Mouse (Mus musculus): ENCODE measurements at regions not wholly inside any gene's neighbourhood (a gene's known extent, or its start where the extent isn't known, plus 50 kb on each side); places are given as distances from the start of the nearest gene placed in this dataset.
"Not testable (repeated sequence)": the region's sequence is repeated elsewhere in the genome, so short reads cannot be mapped to it uniquely, and the experiment has no call there.

DNA sequence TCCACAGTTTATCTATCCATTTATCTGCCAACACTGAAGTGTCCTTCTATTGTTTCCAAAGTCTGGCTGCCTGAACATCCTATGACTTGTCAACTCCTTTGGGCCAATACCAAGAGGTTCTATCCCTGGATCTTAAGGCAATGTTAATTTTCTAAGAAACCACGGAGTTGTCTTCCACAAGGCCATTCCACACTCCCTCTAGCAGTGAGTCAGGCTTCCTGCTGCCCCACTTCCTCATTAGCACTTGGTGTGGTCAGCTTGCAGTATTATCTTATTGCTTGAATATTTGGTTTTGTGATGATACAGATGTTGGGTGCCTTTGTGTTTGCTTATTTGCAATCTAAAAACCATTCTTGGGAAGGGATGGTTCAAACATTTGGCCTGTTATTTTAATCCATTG is 87.5 kb upstream of the Ppp2r2d start:
- no peak for DNase-seq (ENCODE audit: low spot score)

DNA sequence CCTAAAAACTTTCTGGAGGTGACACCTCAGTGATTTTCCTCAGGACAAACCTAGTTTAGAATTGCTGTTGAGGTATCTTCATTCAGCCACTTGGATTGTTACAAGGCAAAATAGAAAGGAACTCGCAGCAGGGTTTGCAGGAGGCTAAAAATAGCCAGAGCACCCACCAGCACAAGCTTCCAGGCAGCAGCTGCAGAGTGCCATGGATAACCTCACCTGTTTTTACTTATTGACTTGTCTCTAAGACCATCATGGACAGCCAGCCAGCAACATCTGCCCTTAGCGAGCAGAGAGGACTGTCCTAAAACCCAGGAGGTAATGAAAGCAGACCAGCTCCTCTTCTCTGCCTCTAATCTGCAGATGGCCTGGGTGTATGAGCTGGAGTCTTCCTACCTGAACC is 97.4 kb upstream of the Ppp2r2d start:
- no peak for DNase-seq (ENCODE audit: low spot score)

DNA sequence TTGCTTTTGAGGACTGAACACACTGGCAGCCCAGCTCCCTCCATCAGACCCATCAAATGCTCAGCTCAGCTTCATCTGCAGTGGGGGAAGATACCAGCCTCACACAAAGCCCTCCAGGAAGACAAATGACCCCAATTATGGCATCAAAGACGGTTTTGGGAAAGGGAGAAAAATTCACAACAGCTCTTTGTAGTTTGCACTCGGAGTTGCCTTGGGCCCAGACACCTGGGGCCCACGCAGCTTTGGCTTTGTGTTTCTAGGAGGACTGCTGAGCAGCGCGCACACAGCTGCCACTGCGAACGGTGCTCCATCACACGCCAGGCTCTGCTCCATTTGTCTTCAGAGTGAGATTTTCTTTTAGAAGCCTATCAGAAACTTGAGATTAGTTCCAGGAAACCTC is 99.3 kb upstream of the Ppp2r2d start:
- no peak for DNase-seq (ENCODE audit: low spot score)

DNA sequence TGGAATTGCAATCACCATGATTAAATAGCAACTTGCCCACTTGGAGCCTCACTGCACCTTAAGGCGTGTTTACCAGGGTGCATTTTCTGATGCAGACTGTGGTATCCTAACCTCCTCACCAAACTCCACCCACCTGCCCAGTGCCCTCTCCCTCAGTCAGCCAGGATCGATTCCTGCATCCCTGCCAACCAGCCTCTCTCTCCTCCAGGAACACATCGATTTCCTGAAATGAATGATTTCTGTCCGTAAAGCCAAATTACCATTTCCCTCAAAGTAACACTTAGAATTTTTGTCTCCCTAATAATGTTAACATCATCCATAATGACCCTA is 103.4 kb upstream of the Ppp2r2d start:
- DNase-seq (ENCODE audit: low spot score): no peak

DNA sequence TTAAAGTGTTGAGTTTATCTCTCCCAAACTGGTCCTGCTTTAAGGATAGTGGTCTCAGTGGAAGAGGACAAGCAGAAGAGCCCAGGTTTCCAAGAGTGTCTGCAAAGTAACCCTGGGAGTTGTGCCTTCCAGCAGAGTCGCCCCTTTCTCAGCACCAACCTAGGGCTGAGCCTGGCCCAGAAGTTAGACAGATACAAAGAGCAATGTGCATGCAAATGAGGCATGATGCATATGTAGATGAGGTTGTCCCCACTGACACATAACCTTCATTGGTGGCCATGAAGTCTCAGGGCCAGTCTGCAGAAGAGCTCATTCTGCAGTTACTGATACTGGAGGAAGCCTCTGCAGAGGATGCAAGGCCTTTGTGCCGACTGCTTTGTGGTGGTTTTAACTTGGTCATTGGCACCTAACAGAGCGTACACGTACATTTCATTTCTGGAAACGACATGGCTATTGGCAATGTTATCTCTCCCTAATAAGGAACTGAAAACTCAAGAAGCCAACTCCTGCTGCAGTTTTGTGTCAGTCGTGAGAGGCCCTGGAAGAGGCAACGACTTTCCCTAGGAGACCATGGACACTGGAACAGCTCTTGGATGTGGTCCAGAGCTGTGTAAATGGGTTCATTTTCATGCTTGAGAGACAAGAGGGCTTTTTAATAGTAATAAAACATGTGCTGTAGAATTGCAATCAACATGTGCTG is 103.9 kb upstream of the Ppp2r2d start:
- no peak for DNase-seq (ENCODE audit: low spot score)

DNA sequence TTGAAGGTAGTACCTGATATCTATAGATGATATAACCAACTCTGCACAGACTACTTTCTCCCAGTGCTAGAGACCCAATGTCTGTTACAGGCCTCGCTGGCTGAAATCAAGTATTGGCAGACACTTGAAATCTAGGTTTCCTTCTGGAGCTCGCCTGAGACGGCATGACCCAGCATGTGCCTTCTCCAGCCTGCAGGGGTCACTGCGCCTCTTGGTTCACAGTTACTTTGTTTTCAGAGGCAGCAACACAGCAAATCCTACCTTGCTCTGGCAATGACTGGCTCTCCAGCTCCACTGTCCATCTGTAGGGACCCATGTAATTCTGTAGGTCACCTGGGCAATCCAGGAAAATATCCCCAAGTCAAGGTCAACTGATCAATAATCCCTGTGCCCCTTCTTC is 111.6 kb upstream of the Ppp2r2d start:
- peak; percentile 65 for DNase-seq (ENCODE audit: low spot score)

- no peak for DNase-seq (ENCODE audit: low spot score)
These were observed 121.0 kb upstream of the Ppp2r2d start for GRCm38 (mm10) chr7:138724829-138725228.

DNA sequence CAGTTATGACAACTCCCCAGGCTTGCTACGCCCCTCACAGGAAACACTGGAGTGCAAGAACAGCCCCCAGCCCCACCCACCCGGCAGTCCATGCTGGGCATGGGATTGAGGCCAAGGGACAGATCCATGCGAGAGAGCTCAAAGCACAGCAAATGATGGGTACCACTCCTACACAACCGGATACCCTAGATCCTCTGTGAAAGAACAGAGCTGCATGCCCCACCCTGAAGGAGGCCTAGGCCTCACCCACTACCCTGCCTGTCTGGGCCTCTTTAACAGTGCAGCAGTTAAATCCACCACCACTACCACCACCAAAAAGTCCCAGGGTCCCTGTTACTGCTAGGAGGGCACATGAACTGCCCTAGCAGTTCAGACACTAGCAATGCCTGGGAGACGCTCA is 126.3 kb upstream of the Ppp2r2d start:
- no peak for DNase-seq (ENCODE audit: low spot score)

GRCm38 (mm10) chr7:138719115-138719514 is 126.8 kb upstream of the Ppp2r2d start:
- DNase-seq (ENCODE audit: low spot score): no peak

DNA sequence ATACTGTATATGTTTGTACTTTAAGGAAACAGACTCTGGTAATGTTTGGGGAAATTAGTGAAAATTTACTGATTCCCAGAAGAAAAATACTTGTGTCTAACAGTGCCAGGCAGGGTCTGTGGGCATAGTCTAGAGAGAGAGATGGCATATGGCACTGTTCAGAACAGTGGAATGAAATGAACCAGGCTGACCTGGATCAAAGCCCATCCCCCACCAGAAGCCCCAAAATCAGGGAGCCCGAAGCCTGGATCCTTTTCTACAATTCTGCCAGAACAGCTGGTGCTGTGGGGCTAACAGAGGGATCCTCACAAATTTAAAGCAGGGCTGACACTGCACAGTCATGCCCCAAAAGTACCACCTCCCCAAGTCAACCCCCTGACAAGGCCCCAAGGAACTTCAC is 131.1 kb upstream of the Ppp2r2d start:
- no peak for DNase-seq (ENCODE audit: low spot score)

DNA sequence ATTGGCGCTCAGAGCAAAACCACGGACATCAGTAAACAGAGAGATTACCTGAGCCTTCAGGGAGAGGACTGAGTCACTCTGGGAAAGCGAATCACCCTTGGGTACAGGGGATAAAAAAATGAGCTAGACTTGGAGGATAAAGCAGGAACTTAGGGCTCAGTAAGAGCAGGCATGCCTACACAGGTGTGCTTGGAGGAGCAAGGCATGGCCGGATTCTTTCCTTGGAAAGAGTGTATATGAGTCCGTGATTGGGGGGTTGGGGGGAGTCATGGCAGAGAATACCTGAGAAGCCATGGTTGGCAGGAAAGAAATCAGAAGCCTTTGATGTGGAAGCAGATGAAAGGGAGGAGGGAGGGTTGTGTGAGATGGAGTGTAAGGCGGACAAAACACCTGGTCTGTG is 137.5 kb upstream of the Ppp2r2d start:
- DNase-seq (ENCODE audit: low spot score): no peak

DNA sequence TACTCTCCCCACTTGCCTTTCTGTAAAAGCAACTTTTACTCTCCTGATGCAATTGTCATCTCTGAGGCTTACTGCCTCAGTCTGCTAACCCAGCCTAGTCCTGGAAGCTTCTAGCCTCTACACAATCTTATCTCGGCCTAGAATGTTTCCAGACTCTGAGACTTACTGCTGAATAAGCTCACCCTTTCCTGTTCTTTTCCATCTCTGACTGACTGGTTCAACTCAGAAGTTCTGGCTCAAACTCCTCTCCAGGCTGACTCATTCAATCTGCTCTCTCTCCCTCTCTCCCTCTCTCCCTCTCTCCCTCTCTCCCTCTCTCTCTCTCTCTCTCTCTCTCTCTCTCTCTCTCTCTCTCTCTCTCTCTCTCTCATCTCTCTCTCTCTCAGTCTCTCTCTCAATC is 146.3 kb upstream of the Ppp2r2d start:
- DNase-seq (ENCODE audit: low spot score): not testable (repeated sequence)

GRCm38 (mm10) chr7:138682161-138682560 is 163.7 kb upstream of the Ppp2r2d start:
- no peak for DNase-seq (ENCODE audit: low spot score)

DNA sequence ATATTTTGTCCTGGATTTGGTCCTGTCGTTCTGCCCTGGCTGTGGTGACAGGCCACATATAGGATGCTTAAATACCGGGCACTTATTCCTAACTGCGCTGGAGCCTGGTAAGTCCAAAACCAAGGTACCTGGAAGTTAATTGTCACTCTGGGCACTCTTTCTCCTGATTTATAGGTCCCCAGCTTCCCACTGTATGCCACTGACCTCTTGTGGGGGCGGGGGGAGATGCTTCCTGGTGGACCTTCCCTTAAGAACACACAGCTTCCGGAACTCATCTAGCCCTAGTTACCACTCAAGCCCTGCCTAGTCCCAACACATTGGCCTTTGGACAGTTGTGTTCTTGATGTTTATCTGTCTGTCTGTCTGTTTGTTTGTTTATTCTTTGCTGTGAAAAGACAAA is 165.3 kb upstream of the Ppp2r2d start:
- DNase-seq (ENCODE audit: low spot score): no peak

- no peak for DNase-seq (ENCODE audit: low spot score)
These were observed 166.3 kb upstream of the Ppp2r2d start for GRCm38 (mm10) chr7:138679575-138679974.

DNA sequence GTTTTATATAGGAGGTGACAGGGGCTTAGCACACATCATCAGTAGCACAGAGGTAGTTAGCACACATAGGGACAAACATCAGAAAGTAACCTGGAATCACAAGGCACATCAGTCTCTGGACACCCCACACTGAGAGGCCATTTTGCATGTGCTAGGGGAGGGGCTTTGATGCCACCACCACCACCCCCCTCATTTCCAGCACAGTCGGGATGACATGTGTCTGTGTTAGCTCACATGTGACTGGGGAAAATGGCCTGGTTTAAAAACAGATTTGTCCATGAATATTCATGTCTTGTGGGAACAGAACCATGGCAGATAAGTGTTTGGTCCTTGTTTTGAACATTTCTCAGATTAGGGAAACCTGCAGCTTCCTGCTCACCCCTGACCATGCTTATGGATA is 172.9 kb upstream of the Ppp2r2d start:
- DNase-seq (ENCODE audit: low spot score): no peak

DNA sequence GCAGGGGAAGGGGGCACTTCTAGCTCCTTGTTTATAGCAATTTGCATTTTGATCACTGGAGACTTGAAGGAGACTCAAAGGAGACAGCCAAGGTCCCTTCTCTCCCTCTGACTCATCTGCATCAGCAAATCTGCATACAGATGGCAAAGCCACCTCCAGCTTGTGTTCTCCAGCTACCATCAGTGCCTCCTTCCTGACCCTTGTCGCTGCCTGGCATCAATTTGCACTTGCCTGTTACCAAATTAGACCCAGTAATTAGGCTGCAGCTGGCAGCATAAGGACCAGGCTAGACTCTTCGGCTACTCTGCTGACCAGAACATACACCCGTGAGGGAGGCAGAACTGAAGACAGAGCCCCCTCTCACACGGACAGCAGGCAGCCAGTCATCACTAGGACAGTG is 177.5 kb upstream of the Ppp2r2d start:
- peak; percentile 30 for DNase-seq (ENCODE audit: low spot score)

DNA sequence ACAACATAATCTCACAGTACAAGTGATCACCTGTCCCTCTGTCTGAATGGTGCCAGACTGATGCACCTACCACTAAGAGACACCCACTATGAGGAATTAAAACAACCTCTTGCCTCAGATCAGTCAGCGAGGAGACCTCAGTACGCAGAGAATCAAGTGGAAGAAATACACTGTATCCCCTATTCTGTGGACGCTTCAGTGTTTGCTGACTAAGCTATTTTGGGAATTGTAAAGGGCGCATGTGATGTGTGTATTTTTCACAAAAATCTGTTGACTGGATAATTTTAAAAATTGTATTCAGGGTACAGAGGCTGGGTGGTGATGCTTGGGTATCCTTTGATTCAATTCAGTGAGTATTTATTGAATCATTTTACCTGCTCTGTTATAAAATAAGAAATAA is 185.8 kb upstream of the Ppp2r2d start:
- no peak for DNase-seq (ENCODE audit: low spot score)

DNA sequence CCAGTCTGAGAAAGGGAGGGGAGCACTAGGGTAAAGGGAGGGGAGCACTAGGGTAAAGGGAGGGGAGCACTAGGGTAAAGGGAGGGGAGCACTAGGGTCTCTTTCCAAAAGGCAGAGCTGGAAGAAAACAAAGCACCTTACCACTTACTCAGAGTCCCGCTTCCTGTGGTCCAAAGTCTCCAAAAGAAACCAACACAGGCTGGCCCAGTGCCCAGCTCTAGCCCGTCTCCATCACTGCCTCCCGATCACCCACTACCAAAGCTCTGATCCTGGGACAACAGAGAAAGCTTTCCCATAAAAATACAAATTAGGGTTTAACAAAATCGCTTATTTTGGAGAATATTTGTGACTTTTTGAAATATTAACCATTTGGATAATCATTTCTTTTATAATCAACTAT is 188.4 kb upstream of the Ppp2r2d start:
- DNase-seq (ENCODE audit: low spot score): no peak

- no peak for DNase-seq (ENCODE audit: low spot score)
These were observed 188.8 kb upstream of the Ppp2r2d start for GRCm38 (mm10) chr7:138657076-138657475.

GRCm38 (mm10) chr7:138655940-138656339 is 189.9 kb upstream of the Ppp2r2d start:
- no peak for DNase-seq (ENCODE audit: low spot score)

DNA sequence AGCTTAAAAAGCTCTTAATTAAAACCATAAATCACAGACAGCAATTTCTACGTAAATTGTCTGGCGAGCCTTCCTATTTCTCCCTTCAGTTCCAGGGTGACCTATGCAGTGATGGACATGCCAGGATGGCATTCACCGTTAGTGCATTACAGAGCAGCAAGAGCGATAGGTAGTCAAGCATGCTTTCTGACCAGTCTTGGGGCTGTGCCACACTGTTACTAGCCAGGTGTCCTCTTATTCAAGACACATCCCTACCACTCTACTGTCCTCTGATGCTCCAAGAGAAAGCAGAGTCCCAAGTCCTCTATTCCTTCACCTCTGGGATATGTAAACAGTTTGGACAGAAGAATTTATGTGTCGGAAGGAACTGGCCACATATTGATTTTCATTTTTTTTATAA is 194.9 kb upstream of the Ppp2r2d start:
- DNase-seq (ENCODE audit: low spot score): no peak

DNA sequence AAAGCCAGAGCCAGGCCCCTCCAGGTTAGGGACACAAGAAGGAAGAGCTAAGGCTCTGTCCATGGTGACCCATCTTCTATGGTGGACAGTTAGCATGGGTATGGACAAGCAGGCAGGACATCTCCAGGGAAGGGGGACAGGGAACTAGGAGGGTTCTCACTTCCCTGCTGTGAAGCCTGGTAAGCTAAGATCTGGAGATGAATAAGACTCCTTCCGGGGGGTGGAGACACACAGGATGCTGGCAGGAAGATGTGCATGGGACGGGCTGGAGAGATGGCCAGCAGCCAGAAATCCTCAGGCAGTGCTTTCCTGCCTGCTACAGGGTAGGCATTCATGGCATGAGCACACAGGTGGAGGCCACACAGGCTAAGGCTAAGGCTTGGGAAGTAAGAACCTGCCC is 198.2 kb upstream of the Ppp2r2d start:
- DNase-seq (ENCODE audit: low spot score): no peak

- no peak for DNase-seq (ENCODE audit: low spot score)
These were observed 205.2 kb upstream of the Ppp2r2d start for GRCm38 (mm10) chr7:138640492-138641165.

Data from retina, embryonic 14.5 days (tissue).